8 mouse cellular contexts compared by ENCODE assay signal in the genomic region with DNA sequence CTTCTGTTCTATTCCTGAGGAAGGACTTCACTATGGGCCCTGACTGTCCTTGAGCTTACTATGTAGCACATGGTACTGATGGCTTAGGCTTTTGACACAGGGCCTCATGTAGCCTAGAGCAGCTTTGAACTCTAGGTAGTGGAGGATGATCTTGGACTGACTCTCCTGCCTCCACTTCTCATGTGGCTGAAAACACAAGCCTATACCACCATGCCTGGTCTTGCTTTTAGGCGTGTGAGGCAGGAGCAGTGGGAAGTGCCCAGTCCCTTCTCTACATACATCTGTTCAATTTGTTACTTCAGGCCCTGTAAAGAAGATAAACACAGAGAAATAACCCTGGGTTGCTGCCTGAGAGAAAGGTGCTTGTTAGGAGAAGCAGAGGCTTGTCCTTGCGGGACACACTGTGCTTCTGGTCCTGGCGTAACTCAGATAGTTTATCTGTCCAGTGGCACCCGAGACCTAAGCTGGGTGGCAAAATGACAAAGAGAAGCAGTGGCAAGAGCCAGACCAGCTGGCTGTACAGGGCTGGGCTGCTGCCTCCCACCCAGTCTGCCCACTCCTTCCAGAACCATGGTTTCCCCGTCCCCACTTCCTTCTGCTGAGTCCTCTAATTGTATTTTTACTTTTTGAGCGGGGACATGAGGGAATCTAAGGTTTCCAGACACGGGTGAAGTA. TPM values are rescaled to one million over a fixed set of nuclear protein-coding genes. Genes with fewer than 3 reads are reported as not detected.
DNase-seq lines count a peak whose midpoint lies in the region; ATAC-seq and TF ChIP-seq lines count a peak whose summit lies in the region.

No protein-coding gene starts in this region.

- no peak overlapping the region for H3K4me2 ChIP-seq in forebrain, embryonic 16.5 days (ENCODE audit: low read length)
- H3K4me2 ChIP-seq in liver, embryonic 16.5 days (ENCODE audit: low read depth, low read length): no peak overlapping the region

- no peak for ATAC-seq in forebrain, embryonic 16.5 days
- ATAC-seq in liver, embryonic 16.5 days (ENCODE audit: low read depth): peak; percentile 80

- WGBS in forebrain, embryonic 10.5 days: 77% methylated on average over 7 of the region's 7 CpGs
- 75% methylated on average over 7 of the region's 7 CpGs for WGBS in forebrain, embryonic 16.5 days
- 88% methylated on average over 7 of the region's 7 CpGs for WGBS in thymus, adult 2 months
- WGBS in liver, embryonic 16.5 days (ENCODE audit: insufficient replicate concordance): 27% methylated on average over 7 of the region's 7 CpGs

- peak overlapping the region; percentile 20; the same call in 1 of the 2 replicates for H3K27ac ChIP-seq in forebrain, embryonic 10.5 days
- no peak overlapping the region for H3K27ac ChIP-seq in forebrain, embryonic 16.5 days (ENCODE audit: low read length)
- H3K27ac ChIP-seq in thymus, adult 2 months (ENCODE audit: control insufficient read depth, insufficient read depth, low read length): peak overlapping the region; percentile 23; the same call in 1 of the 2 replicates
- H3K27ac ChIP-seq in liver, embryonic 16.5 days (ENCODE audit: low read length): peak overlapping the region; percentile 76; the same call in 1 of the 2 replicates

- no peaks in the 10 kb centered on the region for H3K36me3 ChIP-seq in forebrain, embryonic 10.5 days (replicated peaks)
- H3K36me3 ChIP-seq in forebrain, embryonic 16.5 days (ENCODE audit: control insufficient read depth, insufficient read depth): no peaks in the 10 kb centered on the region
- H3K36me3 ChIP-seq in thymus, adult 2 months (ENCODE audit: control insufficient read depth, insufficient read depth, low read length): no peaks in the 10 kb centered on the region
- no peaks in the 10 kb centered on the region for H3K36me3 ChIP-seq in liver, embryonic 16.5 days (ENCODE audit: control insufficient read depth, insufficient read depth)

- TF ChIP-seq POLR2A in thymus, adult 2 months (IDR thresholded peaks at IDR 0.05; ENCODE audit: control insufficient read depth, extremely low read depth, insufficient read depth, low read length, poor library complexity): no peak

- H3K4me3 ChIP-seq in forebrain, embryonic 10.5 days: no peak overlapping the region
- no peak overlapping the region for H3K4me3 ChIP-seq in forebrain, embryonic 16.5 days (replicated peaks; ENCODE audit: low read length)
- H3K4me3 ChIP-seq in thymus, adult 2 months (ENCODE audit: control insufficient read depth, insufficient read depth, low read length): no peak overlapping the region
- no peak overlapping the region for H3K4me3 ChIP-seq in liver, embryonic 16.5 days (ENCODE audit: low read depth, low read length)

- no peak for DNase-seq in forebrain, embryonic 10.5 days (ENCODE audit: extremely low spot score, low spot score)
- DNase-seq in thymus, adult 2 months: no peak
- no peak for DNase-seq in thymus, postnatal 36 days
- peak; percentile 80 for DNase-seq in testis, postnatal 14 days (ENCODE audit: low spot score)
- DNase-seq in retina, postnatal 1 day: no peak
- DNase-seq in frontal cortex, postnatal 10 days (ENCODE audit: low spot score in 2 of 2): no peak

- H3K4me1 ChIP-seq in forebrain, embryonic 10.5 days: peaks cover 13% of the 10 kb centered on the region
- peaks cover 3% of the 10 kb centered on the region for H3K4me1 ChIP-seq in forebrain, embryonic 16.5 days (replicated peaks; ENCODE audit: control insufficient read depth, insufficient read depth, low read length)
- no peaks in the 10 kb centered on the region for H3K4me1 ChIP-seq in thymus, adult 2 months (replicated peaks; ENCODE audit: control insufficient read depth, insufficient read depth, low read length)
- H3K4me1 ChIP-seq in liver, embryonic 16.5 days (ENCODE audit: control insufficient read depth, low read depth, low read length): peaks cover 25% of the 10 kb centered on the region

- no peaks in the 10 kb centered on the region for H3K27me3 ChIP-seq in forebrain, embryonic 10.5 days (ENCODE audit: poor library complexity, severe bottlenecking)
- H3K27me3 ChIP-seq in forebrain, embryonic 16.5 days (replicated peaks; ENCODE audit: control insufficient read depth, insufficient read depth, low read length): no peaks in the 10 kb centered on the region
- H3K27me3 ChIP-seq in thymus, adult 2 months (ENCODE audit: control insufficient read depth, insufficient read depth, low read length): no peaks in the 10 kb centered on the region
- no peaks in the 10 kb centered on the region for H3K27me3 ChIP-seq in liver, embryonic 16.5 days (ENCODE audit: control insufficient read depth, insufficient read depth, low read depth, low read length)

- no peaks in the 10 kb centered on the region for H3K9me3 ChIP-seq in forebrain, embryonic 10.5 days
- no peaks in the 10 kb centered on the region for H3K9me3 ChIP-seq in forebrain, embryonic 16.5 days (ENCODE audit: control insufficient read depth, low read length)
- no peaks in the 10 kb centered on the region for H3K9me3 ChIP-seq in liver, embryonic 16.5 days (replicated peaks; ENCODE audit: control insufficient read depth, low read length)

- no peak overlapping the region for H3K9ac ChIP-seq in forebrain, embryonic 16.5 days (replicated peaks; ENCODE audit: low read depth, low read length)
- H3K9ac ChIP-seq in liver, embryonic 16.5 days (ENCODE audit: low read depth, low read length): peak overlapping the region; percentile 39

- no peak for TF ChIP-seq CTCF in thymus, adult 2 months (IDR thresholded peaks at IDR 0.05; ENCODE audit: borderline replicate concordance, control insufficient read depth, extremely low read depth, insufficient read depth, low read length, poor library complexity)

RNA-seq across cellular contexts. Expression of a gene that starts 14.9 kb away (rescaled TPM):
- 490 and 511 TPM in 2 replicates for polyA plus RNA-seq in forebrain, embryonic 10.5 days (2016; fragmentation: Nextera tagmentation; extraction: Ambion mirVana)
- 399 TPM in 2 replicates for polyA plus RNA-seq in forebrain, embryonic 16.5 days (2015; fragmentation: Nextera tagmentation; extraction: Ambion mirVana)
- polyA plus RNA-seq in thymus, adult 2 months (2012; rRNA removed): 140 and 162 TPM in 2 replicates
- polyA plus RNA-seq in liver, embryonic 16.5 days (2015; fragmentation: Nextera tagmentation; extraction: Ambion mirVana): 124 and 131 TPM in 2 replicates

RNA-seq across cellular contexts. Expression of a gene that starts 40.1 kb away (rescaled TPM):
- 16.8 and 19.0 TPM in 2 replicates for polyA plus RNA-seq in forebrain, embryonic 10.5 days (2016; fragmentation: Nextera tagmentation; extraction: Ambion mirVana)
- polyA plus RNA-seq in forebrain, embryonic 16.5 days (2015; fragmentation: Nextera tagmentation; extraction: Ambion mirVana): 16.4 and 17.2 TPM in 2 replicates
- 14.0 and 15.3 TPM in 2 replicates for polyA plus RNA-seq in thymus, adult 2 months (2012; rRNA removed)
- polyA plus RNA-seq in liver, embryonic 16.5 days (2015; fragmentation: Nextera tagmentation; extraction: Ambion mirVana): 29.6 and 31.7 TPM in 2 replicates
